Mouse (Mus musculus) stomach, postnatal 0 days (tissue): ENCODE data around the gene Xrn2. TPM values are rescaled to one million over a fixed set of nuclear protein-coding genes. Genes with fewer than 3 reads are reported as not detected.

Experiments used
- ATAC-seq: fragments of 200-750 bp; cut with Nextera tagmentation; 2 replicates; pipeline ENCODE4 v1.8.0; 2017; ENCODE audit not compliant: low FRiP score, low TSS enrichment
- DNase-seq: peaks from one replicate; pipeline ENCODE4 v3.0.0-alpha.2; 2016; ENCODE audit warnings: low spot score
- H3K27ac ChIP-seq: fragments of 300-500 bp; sonication (generic); replicated peaks from 2 replicates; pipeline ENCODE4 v1.5.1; 2014; ENCODE audit warnings: mild to moderate bottlenecking, control low read depth
- H3K27me3 ChIP-seq: fragments of 300-500 bp; sonication (generic); 2 replicates; pipeline ENCODE4 v1.6.1; 2014; ENCODE audit warnings: low read length; ENCODE audit not compliant: control insufficient read depth, insufficient read depth
- H3K36me3 ChIP-seq: fragments of 300-500 bp; sonication (generic); 2 replicates; pipeline ENCODE4 v1.6.1; 2014; ENCODE audit warnings: low read length, mixed read lengths; ENCODE audit not compliant: control insufficient read depth, insufficient read depth
- H3K4me1 ChIP-seq: fragments of 300-500 bp; sonication (generic); replicated peaks from 2 replicates; pipeline ENCODE4 v1.6.1; 2014; ENCODE audit warnings: antibody characterized with exemption; ENCODE audit not compliant: control insufficient read depth, insufficient read depth
- H3K4me2 ChIP-seq: fragments of 300-500 bp; sonication (generic); replicated peaks from 2 replicates; pipeline ENCODE4 v1.6.1; 2014; ENCODE audit warnings: low read depth, mild to moderate bottlenecking, control low read depth, moderate library complexity
- H3K4me3 ChIP-seq: fragments of 300-500 bp; sonication (generic); 2 replicates; pipeline ENCODE4 v1.5.1; 2014; ENCODE audit warnings: low read depth, low read length, control low read depth
- H3K9ac ChIP-seq: fragments of 300-500 bp; sonication (generic); 2 replicates; pipeline ENCODE4 v1.6.1; 2014; ENCODE audit warnings: mild to moderate bottlenecking, low read length, control low read depth, mixed read lengths
- H3K9me3 ChIP-seq: fragments of 300-500 bp; sonication (generic); 2 replicates; pipeline ENCODE4 v1.6.1; 2016; ENCODE audit warnings: low read length; ENCODE audit not compliant: control insufficient read depth
- CTCF ChIP-seq: IDR thresholded peaks from 2 replicates; pipeline ENCODE4 v1.5.1; 2016; ENCODE audit warnings: antibody characterized with exemption, low read depth, mild to moderate bottlenecking, moderate library complexity
- EP300 ChIP-seq: optimal IDR thresholded peaks from 2 replicates; pipeline ENCODE3; 2016; ENCODE audit warnings: antibody characterized with exemption
- WGBS: fragments of 180-500 bp; shearing (Covaris S2); extraction: QIAGEN DNeasy Blood & Tissue Kit; methylation state at CpG from one replicate; pipeline ENCODE4 v1.1.7; 2014; 5-methylcytosine and 5-hydroxymethylcytosine counted together
- polyA plus RNA-seq: library from polyadenylated mRNA; unstranded; fragments of >200 nt; fragmentation: Nextera tagmentation; extraction: Ambion mirVana; gene quantifications from 2 replicates; pipeline ENCODE4 v1.2.1, GENCODE M21; 2015

Xrn2 gene
- polyA plus RNA-seq, 1 experiment from 2014 or later: 37.8 TPM

GRCm38 (mm10) chr2:147033065-147033464, 20.3 kb downstream of the Xrn2 start:
- H3K4me3 ChIP-seq: no peak overlapping the region
- no peak overlapping the region for H3K9ac ChIP-seq
- 58% methylated on average over 2 of the region's 2 CpGs for WGBS
- H3K4me1 ChIP-seq: no peaks in the 10 kb centered on the region
- H3K4me2 ChIP-seq: no peak overlapping the region
- DNase-seq (no peak), ATAC-seq (no peak)
- H3K27ac ChIP-seq: no peak overlapping the region
- H3K36me3 ChIP-seq: peaks cover 7% of the 10 kb centered on the region; the same call in 1 of the 2 replicates
- no peaks in the 10 kb centered on the region for H3K9me3 ChIP-seq
- no peak for TF ChIP-seq CTCF
- no peak for TF ChIP-seq EP300
- H3K27me3 ChIP-seq: no peaks in the 10 kb centered on the region

- 0 out of 2 replicates have a peak, but pooled peaks cover 6% of the 10 kb centered on the region for H3K36me3 ChIP-seq
- no peak for ATAC-seq
- WGBS: 98% methylated on average over 2 of the region's 2 CpGs
- no peak overlapping the region for H3K27ac ChIP-seq
- H3K9me3 ChIP-seq: no peaks in the 10 kb centered on the region
- DNase-seq: no peak
- no peaks in the 10 kb centered on the region for H3K27me3 ChIP-seq
- H3K4me1 ChIP-seq: no peaks in the 10 kb centered on the region
- no peak for TF ChIP-seq EP300
- TF ChIP-seq CTCF: no peak
- H3K9ac ChIP-seq: no peak overlapping the region
- no peak overlapping the region for H3K4me2 ChIP-seq
- H3K4me3 ChIP-seq: no peak overlapping the region
Observed at GRCm38 (mm10) chr2:147035864-147036263, 23.1 kb downstream of the Xrn2 start.

GRCm38 (mm10) chr2:147047051-147047450, 34.3 kb downstream of the Xrn2 start:
- no peak overlapping the region for H3K4me3 ChIP-seq
- H3K36me3 ChIP-seq: no peaks in the 10 kb centered on the region
- H3K27ac ChIP-seq: no peak overlapping the region
- TF ChIP-seq EP300 (no peak), CTCF (no peak)
- DNase-seq (no peak), ATAC-seq (no peak)
- H3K4me2 ChIP-seq: no peak overlapping the region
- H3K27me3 ChIP-seq: no peaks in the 10 kb centered on the region
- no peak overlapping the region for H3K9ac ChIP-seq
- no peaks in the 10 kb centered on the region for H3K4me1 ChIP-seq
- WGBS: 82% methylated on average over 3 of the region's 3 CpGs
- no peaks in the 10 kb centered on the region for H3K9me3 ChIP-seq

- H3K4me3 ChIP-seq: no peak overlapping the region
- no peak overlapping the region for H3K9ac ChIP-seq
- TF ChIP-seq EP300 (no peak), CTCF (no peak)
- no peaks in the 10 kb centered on the region for H3K9me3 ChIP-seq
- H3K27ac ChIP-seq: no peak overlapping the region
- no peaks in the 10 kb centered on the region for H3K27me3 ChIP-seq
- WGBS: 71% methylated on average over 2 of the region's 2 CpGs
- no peak for ATAC-seq
- no peak for DNase-seq
- no peak overlapping the region for H3K4me2 ChIP-seq
- H3K36me3 ChIP-seq: no peaks in the 10 kb centered on the region
- no peaks in the 10 kb centered on the region for H3K4me1 ChIP-seq
Observed at GRCm38 (mm10) chr2:147053229-147053892, 40.6 kb downstream of the Xrn2 start.

- no peak overlapping the region for H3K4me2 ChIP-seq
- no peak for ATAC-seq
- WGBS: 83% methylated on average over 1 of the region's 1 CpGs
- peaks cover 2% of the 10 kb centered on the region; the same call in 1 of the 2 replicates for H3K36me3 ChIP-seq
- H3K4me3 ChIP-seq: no peak overlapping the region
- H3K9me3 ChIP-seq: no peaks in the 10 kb centered on the region
- no peak overlapping the region for H3K27ac ChIP-seq
- DNase-seq: no peak
- H3K27me3 ChIP-seq: no peaks in the 10 kb centered on the region
- no peak overlapping the region for H3K9ac ChIP-seq
- no peak for TF ChIP-seq EP300
- no peak for TF ChIP-seq CTCF
- H3K4me1 ChIP-seq: no peaks in the 10 kb centered on the region
Observed at GRCm38 (mm10) chr2:147067480-147068246, 54.9 kb downstream of the Xrn2 start.

- Histone ChIP-seq H3K9ac (no peak overlapping the region), H3K9me3 (no peaks in the 10 kb centered on the region), H3K4me2 (no peak overlapping the region), H3K27ac (no peak overlapping the region), H3K36me3 (peaks cover 2% of the 10 kb centered on the region; the same call in 1 of the 2 replicates), H3K27me3 (no peaks in the 10 kb centered on the region), H3K4me1 (no peaks in the 10 kb centered on the region), H3K4me3 (no peak overlapping the region)
- WGBS: 83% methylated on average over 1 of the region's 1 CpGs
- DNase-seq (no peak), ATAC-seq (no peak)
- TF ChIP-seq CTCF: no peak
- no peak for TF ChIP-seq EP300
Observed at GRCm38 (mm10) chr2:147069077-147069476, 56.3 kb downstream of the Xrn2 start.
